Mouse (Mus musculus): ENCODE data around the gene Ap3b1.

Gene Ap3b1

GRCm38 (mm10) chr13:94596386-94597033 is 237.8 kb downstream of the Ap3b1 start:
- no peak for DNase-seq

- no peak for DNase-seq
These were observed 241.0 kb downstream of the Ap3b1 start for GRCm38 (mm10) chr13:94599718-94600117.

GRCm38 (mm10) chr13:94607035-94607860 is 248.5 kb downstream of the Ap3b1 start:
- DNase-seq = no peak

- DNase-seq = no peak
These were observed 249.1 kb downstream of the Ap3b1 start for GRCm38 (mm10) chr13:94607861-94608223.

GRCm38 (mm10) chr13:94608420-94608831 is 249.7 kb downstream of the Ap3b1 start:
- DNase-seq = no peak

GRCm38 (mm10) chr13:94608947-94609346 is 250.2 kb downstream of the Ap3b1 start:
- DNase-seq = no peak
